ENCODE assay signal across 10 mouse cellular contexts in genomic region chr6:8769803-8770202, GRCm38 (mm10). TPM values are rescaled to one million over a fixed set of nuclear protein-coding genes. Genes with fewer than 3 reads are reported as not detected.
DNase-seq lines count a peak whose midpoint lies in the region; ATAC-seq lines count a peak whose summit lies in the region.
"Had no signal": no experiment of that assay in that cellular context is flagged by ENCODE, and none has a peak within 500 bp of the region (broad histone marks: within the 10 kb centered on the region; RNA-seq: fewer than 3 reads in every experiment).

No protein-coding gene starts in this region.

- H3K4me1 ChIP-seq in heart, embryonic 15.5 days (replicated peaks) = peaks cover 6% of the 10 kb centered on the region; the same call in 1 of the 2 replicates
- peaks cover 56% of the 10 kb centered on the region for H3K4me1 ChIP-seq in megakaryocyte, embryonic 14.5 days
- no peaks in the 10 kb centered on the region for H3K4me1 ChIP-seq in liver, embryonic 16.5 days (ENCODE audit: control insufficient read depth, low read depth, low read length)
- H3K4me1 ChIP-seq in stomach, embryonic 15.5 days = no peaks in the 10 kb centered on the region

- intact Hi-C loops in heart, postnatal 25 days (cut with DNase I) = no loop called here

- no peak for DNase-seq in heart, postnatal 25 days (ENCODE audit: low spot score)
- DNase-seq in layer of hippocampus, postnatal 10 days (ENCODE audit: low spot score in 2 of 2) = no peak
- DNase-seq: gastrocnemius, postnatal 25 days had no signal

- no peaks in the 10 kb centered on the region for H3K36me3 ChIP-seq in heart, embryonic 15.5 days
- peaks cover 7% of the 10 kb centered on the region for H3K36me3 ChIP-seq in megakaryocyte, embryonic 14.5 days (replicated peaks; ENCODE audit: low read length)
- H3K36me3 ChIP-seq in liver, embryonic 16.5 days (ENCODE audit: control insufficient read depth, insufficient read depth) = no peaks in the 10 kb centered on the region
- H3K36me3 ChIP-seq in stomach, embryonic 15.5 days = no peaks in the 10 kb centered on the region

- no peak overlapping the region for H3K4me3 ChIP-seq in heart, embryonic 15.5 days
- H3K4me3 ChIP-seq in megakaryocyte, embryonic 14.5 days (replicated peaks) = peak overlapping the region; percentile 78
- no peak overlapping the region for H3K4me3 ChIP-seq in liver, embryonic 16.5 days (ENCODE audit: low read depth, low read length)
- no peak overlapping the region for H3K4me3 ChIP-seq in stomach, embryonic 15.5 days (replicated peaks)
- H3K4me3 ChIP-seq: erythroblast, embryonic 14.5 days had no signal

- 35% methylated on average over 6 of the region's 6 CpGs for WGBS in heart, embryonic 15.5 days
- WGBS in liver, embryonic 16.5 days (ENCODE audit: insufficient replicate concordance) = 13% methylated on average over 6 of the region's 6 CpGs
- 39% methylated on average over 6 of the region's 6 CpGs for WGBS in stomach, embryonic 15.5 days

- no peak overlapping the region for H3K9ac ChIP-seq in heart, embryonic 15.5 days
- H3K9ac ChIP-seq in liver, embryonic 16.5 days (ENCODE audit: low read depth, low read length) = no peak overlapping the region
- no peak overlapping the region for H3K9ac ChIP-seq in stomach, embryonic 15.5 days

- no peaks in the 10 kb centered on the region for H3K9me3 ChIP-seq in heart, embryonic 15.5 days (replicated peaks)
- H3K9me3 ChIP-seq in megakaryocyte, embryonic 14.5 days = no peaks in the 10 kb centered on the region
- H3K9me3 ChIP-seq in liver, embryonic 16.5 days (replicated peaks; ENCODE audit: control insufficient read depth, low read length) = no peaks in the 10 kb centered on the region
- no peaks in the 10 kb centered on the region for H3K9me3 ChIP-seq in stomach, embryonic 15.5 days

- no peak for ATAC-seq in heart, embryonic 15.5 days (replicated peaks; ENCODE audit: insufficient number of reproducible peaks, insufficient read depth, low FRiP score, low read depth)
- no peak for ATAC-seq in megakaryocyte, adult 5-6 weeks (ENCODE audit: poor library complexity, severe bottlenecking)
- peak; percentile 69 for ATAC-seq in liver, embryonic 16.5 days (ENCODE audit: low read depth)
- ATAC-seq in stomach, embryonic 15.5 days (ENCODE audit: insufficient read depth, low FRiP score, low read depth) = peak; percentile 22; the same call in 1 of the 2 replicates
- ATAC-seq in frontal cortex, adult (ENCODE audit: low TSS enrichment) = no peak

- H3K4me2 ChIP-seq in heart, embryonic 15.5 days = no peak overlapping the region
- H3K4me2 ChIP-seq in liver, embryonic 16.5 days (ENCODE audit: low read depth, low read length) = no peak overlapping the region
- H3K4me2 ChIP-seq in stomach, embryonic 15.5 days = no peak overlapping the region

- 0 out of 2 replicates have a peak overlapping the region, but pooled peaks have one; percentile 2 for H3K27ac ChIP-seq in heart, embryonic 15.5 days
- H3K27ac ChIP-seq in liver, embryonic 16.5 days (ENCODE audit: low read length) = no peak overlapping the region
- H3K27ac ChIP-seq in stomach, embryonic 15.5 days = no peak overlapping the region

- H3K27me3 ChIP-seq in heart, embryonic 15.5 days = no peaks in the 10 kb centered on the region
- H3K27me3 ChIP-seq in megakaryocyte, embryonic 14.5 days (replicated peaks) = no peaks in the 10 kb centered on the region
- no peaks in the 10 kb centered on the region for H3K27me3 ChIP-seq in liver, embryonic 16.5 days (ENCODE audit: control insufficient read depth, insufficient read depth, low read depth, low read length)
- H3K27me3 ChIP-seq in stomach, embryonic 15.5 days (replicated peaks) = no peaks in the 10 kb centered on the region

RNA-seq across cellular contexts. Expression of gene Ica1, which starts 8.5 kb away (rescaled TPM):
- 19.0 and 19.2 TPM in 2 replicates for polyA plus RNA-seq in heart, embryonic 15.5 days (2015; fragmentation: Nextera tagmentation; extraction: Ambion mirVana)
- total RNA-seq in heart, postnatal 25 days (2021) = 1 to 10 TPM; 7.9 to 8.0 TPM
- 14.6 and 48.6 TPM in 2 replicates for polyA plus RNA-seq in megakaryocyte, embryonic 14.5 days (2012; ENCODE audit: insufficient read depth, low replicate concordance)
- 4.4 and 7.2 TPM in 2 replicates for total RNA-seq in megakaryocyte, adult 5-6 weeks (2015)
- 4.8 and 13.3 TPM in 2 replicates for total RNA-seq in megakaryocyte, adult 5-6 weeks (2017)
- polyA plus RNA-seq in liver, embryonic 16.5 days (2015; fragmentation: Nextera tagmentation; extraction: Ambion mirVana) = 5.5 and 5.6 TPM in 2 replicates
- polyA plus RNA-seq in stomach, embryonic 15.5 days (2015; fragmentation: Nextera tagmentation; extraction: Ambion mirVana) = 28.2 and 36.8 TPM in 2 replicates
- total RNA-seq in layer of hippocampus, postnatal 10 days (2021) = 10 to 100 TPM; 56.8 to 61.4 TPM

Comparison
In these comparisons a context has a peak if more than half of its experiments do, and no peak if none do; other contexts are left out.
1. ATAC-seq: peak in liver, embryonic 16.5 days (single experiment) and stomach, embryonic 15.5 days (single experiment); none in heart, embryonic 15.5 days (single experiment), megakaryocyte, adult 5-6 weeks (single experiment) and frontal cortex, adult (single experiment).